Mouse (Mus musculus): ENCODE measurements around the gene Cox7b.

Gene Cox7b

DNA sequence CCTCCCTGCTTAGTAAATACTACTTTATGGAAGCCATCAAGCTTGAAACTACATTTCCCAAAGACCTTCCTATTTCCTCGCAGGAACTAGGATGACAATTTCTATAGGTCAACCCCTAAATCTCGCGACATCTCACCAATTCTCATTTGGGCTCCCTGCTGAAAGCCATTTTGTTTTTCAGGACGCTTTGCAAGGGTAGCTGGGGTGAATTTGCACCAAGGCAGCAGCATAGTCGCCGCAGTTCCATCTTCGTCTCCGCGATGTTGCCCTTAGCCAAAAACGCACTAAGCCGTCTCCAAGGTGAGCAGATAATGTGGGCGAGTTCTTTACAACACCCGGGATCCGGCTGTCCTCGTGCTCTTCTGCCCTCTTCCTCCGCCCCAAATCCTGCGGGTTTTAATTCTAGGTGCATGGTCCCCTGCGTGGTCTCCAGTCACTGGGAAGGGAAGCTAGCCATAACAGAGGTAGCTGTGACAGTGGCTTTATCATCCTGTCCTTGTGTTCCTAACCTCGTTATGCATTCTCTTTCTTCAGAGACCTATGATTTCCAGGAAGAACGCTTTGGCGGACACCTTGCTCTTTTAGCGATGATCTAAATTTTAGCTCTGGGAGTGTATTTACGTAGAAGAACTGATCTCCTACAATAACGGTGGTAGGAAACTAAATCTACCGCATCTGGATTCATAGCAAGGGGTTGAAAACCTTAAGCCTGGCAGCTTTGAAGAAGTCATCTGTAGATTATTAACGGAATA is at the start of gene Cox7b:
TSS of gene Cox7b (plus strand) at position 130 of the 752 bp plus-strand sequence.
- in situ Hi-C loops (cut with MboI, MseI) = loop anchor here in 1 of 2 experiments (5.0 kb wide), 1 partner anchor 152 kb away; no protein-coding TSS in a partner anchor

DNA sequence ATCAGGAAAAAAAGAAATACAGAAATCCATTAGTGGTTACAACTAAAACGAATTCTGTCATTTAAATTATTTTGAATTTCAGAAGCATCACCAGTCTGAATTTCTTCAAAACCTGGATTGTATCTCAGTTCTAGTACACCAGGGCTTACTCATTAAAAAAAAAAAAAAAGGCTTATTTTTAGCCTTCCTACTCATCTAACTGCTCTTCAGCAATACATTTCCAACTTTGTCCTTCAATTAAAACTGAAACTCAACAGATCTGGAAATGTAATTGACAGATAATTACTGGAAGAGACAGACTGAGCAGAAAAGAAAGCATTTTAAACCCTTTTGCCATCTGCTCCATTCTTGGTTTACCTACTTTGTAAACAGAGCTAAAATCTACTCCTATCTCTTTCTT is 13.9 kb upstream of the Cox7b start:
- in situ Hi-C loops (cut with MboI, MseI) = no loop called here

DNA sequence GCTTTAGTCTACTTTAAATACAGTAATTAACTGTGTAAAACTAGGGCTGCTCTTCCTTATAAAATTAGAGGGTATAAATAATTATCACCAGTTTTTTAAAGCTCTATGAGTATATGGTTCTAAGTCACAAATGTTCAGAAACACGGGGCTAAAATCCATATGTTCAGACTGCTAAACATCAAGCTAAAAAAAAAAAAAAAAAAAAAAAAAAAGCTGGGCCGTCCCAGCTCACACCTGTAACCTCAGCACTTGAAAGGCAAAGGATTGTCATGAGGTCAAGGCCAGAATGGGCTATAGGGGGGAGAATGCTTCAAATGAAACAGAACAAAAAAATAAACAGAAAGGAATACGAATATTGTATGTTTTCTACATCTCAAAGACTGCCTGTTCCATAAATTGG is 4.7 kb upstream of the Cox7b start:
- in situ Hi-C loops (cut with MboI, MseI) = no loop called here

DNA sequence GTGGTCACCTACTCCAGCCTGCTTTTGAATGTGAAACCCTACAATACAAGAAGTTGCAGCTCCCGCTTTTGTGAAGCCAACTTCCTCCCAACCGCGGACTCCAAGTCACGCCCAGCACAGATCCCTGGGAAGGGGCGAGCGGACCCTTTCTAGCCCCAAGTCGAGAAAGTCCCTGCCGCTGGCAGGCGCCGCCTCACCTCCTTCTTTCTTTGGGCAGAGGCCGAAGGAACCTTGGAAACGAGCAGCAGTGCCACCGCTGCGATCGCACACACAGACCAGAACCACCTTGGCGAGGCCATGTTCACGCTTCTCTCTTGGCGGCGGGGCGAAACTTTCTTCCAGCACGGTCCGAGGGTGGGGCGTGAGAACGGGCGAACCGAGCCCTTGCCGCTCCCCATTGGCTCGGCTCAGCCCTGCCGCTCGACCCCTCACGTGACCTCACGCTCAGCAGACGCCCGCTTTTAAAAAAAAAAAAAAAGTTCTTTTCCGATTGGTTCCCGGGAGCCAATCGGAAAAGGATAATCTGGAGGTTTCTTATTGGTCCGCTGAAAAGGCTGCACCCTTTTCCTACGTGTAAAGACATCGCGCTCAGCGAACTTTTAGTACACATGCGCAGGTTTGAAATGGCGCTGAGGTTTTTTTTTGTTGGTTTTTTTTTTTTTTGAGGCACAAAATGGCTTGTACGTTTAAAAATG is 3.9 kb upstream of the Cox7b start, which contains the start of gene Magt1:
TSS of gene Magt1 (minus strand) at position 442 of the 695 bp plus-strand sequence.
- in situ Hi-C loops (cut with MboI, MseI) = no loop called here

DNA sequence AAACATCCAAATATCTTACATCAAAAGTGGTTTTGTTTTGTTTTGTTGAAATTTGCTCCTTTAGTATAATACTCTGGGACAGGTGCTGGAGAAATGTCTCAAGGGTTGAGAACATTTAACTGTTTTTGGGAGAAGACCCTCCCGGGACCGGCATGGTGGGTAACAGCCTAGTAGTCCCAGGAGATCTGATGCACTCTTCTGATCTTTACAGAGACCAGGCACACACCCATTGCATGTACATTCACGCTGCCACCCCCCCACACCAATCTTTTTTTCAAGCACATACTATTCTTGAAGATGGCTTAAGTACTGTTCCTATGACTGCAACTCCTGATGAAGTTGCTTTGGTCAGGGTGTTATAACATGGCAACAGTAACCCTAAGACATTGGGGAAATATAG is 2.9 kb upstream of the Cox7b start:
- in situ Hi-C loops (cut with MboI, MseI) = no loop called here

DNA sequence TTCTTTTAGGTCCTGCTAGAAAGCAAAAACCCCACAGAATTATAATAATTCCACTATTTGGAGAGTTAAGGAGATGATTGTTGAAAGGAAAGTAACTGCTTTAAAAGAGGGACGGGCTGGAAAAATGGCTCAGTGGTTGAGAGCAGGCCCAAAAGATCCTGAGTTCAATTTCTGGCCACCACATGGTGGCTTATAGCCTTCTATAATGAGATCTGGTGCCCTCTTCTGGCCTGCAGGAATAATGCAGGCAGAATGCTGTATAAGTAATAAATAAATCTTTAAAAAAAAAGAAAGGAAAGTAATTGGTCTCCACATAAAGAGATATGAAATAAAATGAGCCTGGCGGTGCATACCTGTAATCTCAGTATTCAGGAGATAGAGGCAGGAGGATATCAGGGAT is 2.3 kb upstream of the Cox7b start:
- in situ Hi-C loops (cut with MboI, MseI) = no loop called here

DNA sequence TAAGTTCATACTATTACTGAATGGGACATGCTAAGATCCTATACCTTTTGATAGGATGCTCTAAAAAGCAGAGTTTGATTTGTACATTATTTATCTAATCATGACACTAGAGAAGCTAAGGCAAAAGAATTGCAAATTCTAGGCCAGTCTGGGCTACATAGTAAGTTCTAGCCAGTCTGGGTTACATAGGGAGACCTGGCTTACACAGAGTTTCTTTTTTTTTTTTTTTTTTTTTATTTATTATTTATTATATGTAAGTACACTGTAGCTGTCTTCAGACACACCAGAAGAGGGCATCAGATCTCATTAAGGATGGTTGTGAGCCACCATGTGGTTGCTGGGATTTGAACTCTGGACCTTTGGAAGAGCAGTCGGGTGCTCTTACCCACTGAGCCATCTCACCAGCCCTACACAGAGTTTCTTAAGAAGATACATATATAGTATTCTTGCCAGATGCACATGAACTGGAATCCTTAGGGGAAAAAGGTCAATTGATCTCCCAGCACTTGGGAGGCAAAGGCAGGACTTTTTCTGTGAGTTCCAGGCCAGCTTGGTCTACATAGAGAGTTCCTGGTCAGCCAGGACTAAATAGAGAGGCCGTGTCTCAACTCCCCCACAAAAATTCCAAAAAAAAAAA is 641 bp upstream of the Cox7b start:
- in situ Hi-C loops (cut with MboI, MseI) = loop anchor here in 1 of 2 experiments (5.0 kb wide), 1 partner anchor 152 kb away; no protein-coding TSS in a partner anchor

DNA sequence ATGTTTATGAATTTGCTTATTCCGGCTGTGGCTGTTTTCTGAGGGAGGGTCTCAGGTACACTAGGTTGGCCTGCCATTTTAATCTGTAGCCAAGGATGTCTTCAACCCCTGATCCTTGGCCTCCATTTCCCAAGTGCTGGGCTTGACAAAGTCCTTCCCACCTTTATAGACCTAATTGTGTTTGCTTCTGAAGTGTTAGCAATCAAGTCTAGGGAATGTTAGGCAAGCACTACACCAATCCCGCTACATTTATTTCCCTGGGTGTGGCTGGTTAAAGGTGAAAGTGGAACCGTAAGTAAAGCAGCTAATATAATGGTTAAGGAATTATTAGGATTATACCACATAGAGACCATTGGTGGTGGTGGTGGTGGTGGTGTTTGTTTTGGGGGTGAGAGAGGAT is 1.6 kb downstream of the Cox7b start:
- in situ Hi-C loops (cut with MboI, MseI) = loop anchor here in 1 of 2 experiments (5.0 kb wide), 1 partner anchor 150 kb away; no protein-coding TSS in a partner anchor

DNA sequence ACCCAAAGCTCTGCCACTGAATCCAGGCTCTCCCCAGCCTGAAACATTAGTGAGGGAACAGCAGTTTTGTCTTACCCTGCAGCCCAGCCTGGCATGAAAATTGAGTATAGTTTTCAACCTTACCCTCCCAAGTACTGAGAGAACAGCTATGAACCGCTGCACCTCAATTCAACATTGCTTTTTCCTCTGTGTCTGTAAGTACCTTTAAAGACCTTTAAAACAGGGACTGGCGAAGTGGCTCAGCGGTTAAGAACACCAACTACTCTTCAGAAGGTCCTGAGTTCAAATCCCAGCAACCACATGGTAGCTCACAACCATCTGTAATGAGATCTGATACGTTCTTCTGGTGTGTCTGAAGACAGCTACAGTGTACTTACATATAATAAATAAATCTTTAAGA is 2.0 kb downstream of the Cox7b start:
- in situ Hi-C loops (cut with MboI, MseI) = loop anchor here in 1 of 2 experiments (5.0 kb wide), 1 partner anchor 150 kb away; no protein-coding TSS in a partner anchor

DNA sequence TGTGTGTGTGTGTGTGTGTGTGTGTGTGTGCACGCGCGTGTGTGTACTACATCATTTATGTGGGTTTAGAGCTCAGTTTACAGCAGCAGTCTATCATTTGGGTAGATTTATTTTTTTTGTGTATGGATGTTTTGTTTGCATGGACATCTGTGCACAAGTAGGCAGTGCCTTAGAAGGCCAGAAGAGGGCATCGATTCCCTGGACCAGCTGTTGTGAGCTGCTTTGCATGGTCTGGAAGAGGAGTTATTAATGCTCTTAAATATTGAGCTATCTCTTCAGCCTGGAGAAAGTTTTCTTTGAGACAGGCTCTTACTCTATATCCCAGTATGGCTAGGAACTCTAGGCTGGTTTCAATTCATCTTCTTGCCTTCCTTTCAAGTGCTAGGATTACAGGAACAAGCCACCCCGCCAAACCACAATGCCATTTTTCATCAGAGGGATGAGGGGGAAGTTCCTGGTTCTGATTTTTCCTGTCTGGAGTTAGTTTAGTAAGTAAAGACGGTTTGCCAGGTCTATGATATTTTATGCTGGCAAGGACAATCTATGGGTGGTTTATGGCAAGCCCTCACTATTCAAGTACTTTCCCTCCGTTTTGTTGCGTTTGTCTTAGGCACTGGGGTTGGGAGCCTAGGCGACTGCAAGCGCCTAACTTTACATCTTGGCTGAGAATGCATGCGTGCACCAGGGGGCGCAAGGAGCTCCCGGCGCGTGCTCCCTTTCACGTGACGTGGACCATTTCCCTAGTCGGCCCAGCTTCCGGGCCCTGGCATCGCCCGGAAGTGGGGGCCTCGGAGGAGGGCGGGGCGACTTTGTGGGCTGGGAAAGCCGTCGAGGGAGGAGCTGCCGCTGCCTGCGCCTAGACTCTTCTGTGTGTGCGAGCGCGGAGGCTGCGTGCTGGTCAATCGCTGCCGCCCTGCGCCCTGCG is 11.2 kb downstream of the Cox7b start, which contains the start of gene Atp7a:
TSS of gene Atp7a (plus strand) at position 859 of the 925 bp plus-strand sequence.
- in situ Hi-C loops (cut with MboI, MseI) = loop anchor here in 1 of 2 experiments (5.0 kb wide), 1 partner anchor 86 kb away; no protein-coding TSS in a partner anchor

DNA sequence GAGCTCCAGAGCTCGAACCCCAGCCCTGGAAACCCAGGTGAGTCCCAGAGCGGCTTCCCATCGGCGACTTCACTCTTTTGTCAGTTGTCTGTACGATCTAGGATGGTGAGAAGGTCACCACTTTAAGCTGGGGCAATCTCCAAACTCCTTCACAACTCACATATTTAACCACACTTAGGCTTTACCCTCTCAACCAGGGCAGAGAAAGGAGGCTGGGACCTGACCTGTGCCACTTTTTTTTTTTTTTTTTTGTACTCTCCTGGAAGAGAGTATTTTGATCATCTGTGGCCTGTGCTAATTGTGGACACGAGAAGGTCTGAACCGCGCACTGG is 11.8 kb downstream of the Cox7b start:
- in situ Hi-C loops (cut with MboI, MseI) = loop anchor here in 1 of 2 experiments (5.0 kb wide), 1 partner anchor 85 kb away; no protein-coding TSS in a partner anchor

DNA sequence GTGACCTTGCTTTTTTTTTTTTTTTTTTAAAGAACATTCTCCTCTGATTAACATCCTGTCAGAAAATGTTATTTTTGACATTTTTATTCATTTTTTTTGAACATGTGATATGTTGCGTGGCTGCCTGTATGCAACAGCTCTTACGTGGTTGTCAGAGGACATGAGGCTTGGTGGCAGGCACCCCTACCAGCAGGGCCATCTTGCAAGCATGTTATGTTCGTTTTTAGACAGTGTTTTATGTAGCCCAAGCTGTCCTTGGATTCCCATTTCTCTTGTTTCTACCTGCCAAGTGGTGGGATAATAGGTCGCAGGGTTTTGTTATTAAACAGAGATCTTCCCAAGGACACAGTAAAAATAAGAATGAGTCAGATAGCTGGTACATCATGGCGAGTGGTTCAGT is 14.7 kb downstream of the Cox7b start:
- in situ Hi-C loops (cut with MboI, MseI) = no loop called here

DNA sequence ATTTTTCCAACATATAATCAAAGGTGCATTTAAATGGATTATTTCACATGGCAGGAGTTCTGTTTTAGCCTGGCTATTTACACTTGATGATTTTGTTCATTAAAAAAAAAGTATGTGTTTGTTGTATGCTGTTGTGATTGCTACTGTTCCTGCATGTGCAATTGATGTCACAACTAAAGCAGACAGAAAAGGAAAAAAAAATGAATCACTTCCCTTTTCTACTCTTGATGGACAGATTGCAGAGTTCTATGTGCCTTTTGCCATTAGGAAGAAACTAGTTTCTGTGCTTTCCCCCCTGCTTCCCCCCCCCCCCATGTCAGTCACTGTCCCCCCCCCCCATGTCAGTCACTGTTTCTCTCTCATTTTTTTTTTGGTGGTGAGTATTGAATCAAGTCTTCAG is 15.6 kb downstream of the Cox7b start:
- in situ Hi-C loops (cut with MboI, MseI) = no loop called here

DNA sequence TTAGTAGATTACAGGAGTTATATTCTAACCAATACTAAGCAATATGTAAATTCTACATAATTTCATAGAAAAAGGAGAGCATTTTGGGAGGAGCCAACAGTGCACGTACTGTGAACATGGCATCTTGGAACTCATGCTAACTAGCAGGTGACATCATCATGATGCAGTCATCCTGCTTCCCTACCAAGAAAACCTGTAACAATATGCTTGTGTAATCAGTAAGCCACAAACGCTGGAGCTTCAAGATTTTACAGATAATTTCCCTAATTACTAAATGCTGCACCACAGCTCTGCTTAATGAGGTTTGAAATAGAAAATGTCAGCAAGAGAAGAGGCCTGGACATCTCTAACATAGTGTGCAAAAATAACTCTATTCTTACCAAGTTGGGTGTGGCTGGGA is 20.2 kb downstream of the Cox7b start:
- in situ Hi-C loops (cut with MboI, MseI) = no loop called here

DNA sequence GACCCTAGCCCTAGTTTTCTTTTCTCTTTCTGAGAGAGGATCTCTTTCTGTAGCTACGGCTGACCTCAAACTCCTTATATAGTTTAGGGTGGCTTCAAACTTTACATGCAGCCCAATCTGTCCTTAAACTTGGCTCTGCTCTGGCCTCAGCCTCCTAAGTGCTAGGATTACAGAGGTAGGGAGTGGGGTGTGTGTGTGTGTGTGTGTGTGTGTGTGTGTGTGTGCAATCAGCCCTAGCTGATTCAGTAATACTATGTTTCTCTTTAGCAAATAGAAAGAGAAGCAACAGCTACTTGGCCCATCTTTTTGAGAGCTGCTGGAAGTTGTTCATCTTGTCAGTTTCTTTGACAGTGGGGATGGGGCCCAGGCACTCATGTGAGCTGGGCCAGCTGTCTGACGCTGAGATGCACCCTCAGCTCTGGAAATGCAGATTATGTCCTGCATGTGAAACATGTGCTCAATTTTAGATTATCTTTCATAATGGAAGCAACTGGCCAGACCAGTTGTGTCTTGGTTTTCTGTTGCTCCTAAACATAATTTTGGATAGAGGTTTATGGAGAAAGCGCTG is 21.8 kb downstream of the Cox7b start:
- in situ Hi-C loops (cut with MboI, MseI) = no loop called here

DNA sequence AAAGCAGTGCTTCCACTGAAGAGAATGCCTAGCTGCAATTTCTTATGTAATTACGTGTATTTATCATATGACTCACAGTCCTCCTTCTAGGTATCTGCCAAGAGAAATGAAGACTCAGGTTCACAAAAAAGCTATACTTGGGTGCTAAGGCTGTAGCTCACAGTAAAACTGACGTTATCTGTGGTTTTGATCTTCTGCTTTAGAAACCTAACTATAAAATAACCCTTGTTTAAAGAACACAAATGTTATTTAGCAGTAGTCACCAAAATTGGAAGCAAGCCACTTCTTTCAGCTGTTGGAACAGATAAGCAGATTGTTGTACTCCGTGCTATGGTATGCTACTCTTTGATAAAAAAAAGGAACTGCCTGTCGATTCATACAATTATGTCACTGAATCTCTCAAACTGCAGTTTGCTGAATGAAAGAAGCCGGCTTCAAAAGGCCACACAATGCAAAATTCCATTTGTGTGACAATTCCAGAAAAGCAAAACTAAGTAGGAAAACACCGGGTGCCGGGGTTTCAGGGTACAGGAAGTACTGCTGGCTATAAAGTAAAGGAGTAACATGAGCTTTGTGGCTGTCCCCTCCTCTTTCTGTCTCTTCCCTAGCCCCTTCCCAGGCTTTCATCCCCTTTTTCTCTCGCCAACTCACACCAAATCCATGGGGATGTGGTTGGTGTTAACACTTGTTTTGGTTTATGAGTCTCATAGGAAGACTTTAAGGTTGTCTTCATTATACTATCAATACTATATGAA is 28.5 kb downstream of the Cox7b start:
- in situ Hi-C loops (cut with MboI, MseI) = no loop called here

DNA sequence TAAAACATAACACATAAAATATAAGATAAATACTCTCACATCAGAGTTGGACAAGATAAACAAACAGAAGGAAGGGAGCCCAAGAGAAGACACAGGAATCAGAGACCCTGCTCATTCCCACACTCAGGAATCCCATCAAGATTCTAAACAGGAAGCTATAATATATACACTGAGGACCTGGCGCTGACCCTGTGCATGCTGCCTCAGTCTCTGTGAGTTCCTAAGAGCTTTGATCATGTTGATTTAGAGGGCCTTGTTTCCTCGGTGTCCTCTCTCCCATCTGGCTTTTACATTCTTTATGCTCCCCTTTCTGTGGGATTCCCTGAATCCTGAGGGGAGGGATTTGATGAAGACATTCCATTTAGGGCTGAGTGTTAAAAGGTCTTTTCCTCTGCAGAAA is 30.0 kb downstream of the Cox7b start:
- in situ Hi-C loops (cut with MboI, MseI) = no loop called here

DNA sequence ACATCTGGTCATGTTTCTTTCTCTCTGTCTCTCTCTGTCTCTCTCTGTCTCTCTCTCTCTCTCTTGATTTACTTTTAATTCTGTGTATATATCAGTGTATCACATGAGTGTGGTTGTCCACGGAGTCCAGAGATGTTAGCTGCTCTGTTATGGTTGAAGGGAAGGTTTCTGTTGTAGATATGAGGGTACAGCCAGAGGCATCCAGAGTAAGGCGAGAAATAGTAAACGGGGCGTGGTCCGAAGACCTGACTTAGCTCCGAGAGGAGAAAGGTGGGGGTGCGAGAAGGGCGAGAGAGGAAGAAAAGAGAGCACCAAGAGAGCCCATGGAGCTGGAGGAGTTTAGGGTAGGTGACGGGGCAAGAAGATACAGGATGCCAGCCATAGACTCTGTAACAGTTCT is 30.4 kb downstream of the Cox7b start:
- in situ Hi-C loops (cut with MboI, MseI) = no loop called here

DNA sequence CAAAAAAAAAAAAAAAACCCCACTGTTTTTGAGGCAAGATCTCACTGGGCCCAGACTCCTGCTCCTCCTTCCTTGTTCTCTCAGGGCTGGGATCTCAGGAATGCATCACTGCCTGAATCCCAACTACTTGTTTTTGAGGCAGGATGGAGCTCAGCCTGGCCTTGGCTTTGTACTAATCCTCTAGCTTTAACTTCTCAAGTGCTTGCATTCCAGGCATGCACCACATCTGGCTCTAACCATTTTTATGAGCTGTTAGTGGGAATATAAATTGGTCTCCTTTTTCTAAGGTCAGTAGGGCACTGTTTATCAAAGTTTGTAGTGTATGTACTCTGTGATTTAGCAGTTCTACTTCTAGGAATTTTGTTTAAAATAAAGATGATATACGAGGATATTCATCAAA is 32.7 kb downstream of the Cox7b start:
- in situ Hi-C loops (cut with MboI, MseI) = no loop called here

All from T-helper 17 cell (primary cell).